Mouse (Mus musculus): ENCODE measurements around the gene Abca8b. TPM values are rescaled to one million over a fixed set of nuclear protein-coding genes. Genes with fewer than 3 reads are reported as not detected.

Abca8b gene
- 2.1 TPM for polyA plus RNA-seq (2015; fragmentation: Illumina TruSeq; extraction: RNeasy Lipid Tissue Mini Kit (QIAGEN cat#74804); ENCODE audit: insufficient read depth, low read depth, low replicate concordance)

GRCm38 (mm10) chr11:109995624-109996023 is at the start of gene Abca8b:
Gene Abca8b (minus strand): TSS chr11:109995845.

Other genes with a start within 250 kb of the Abca8b start
- not detected for gene 1700012B07Rik, start 167.8 kb downstream of the Abca8b start, polyA plus RNA-seq (2015; fragmentation: Illumina TruSeq; extraction: RNeasy Lipid Tissue Mini Kit (QIAGEN cat#74804); ENCODE audit: insufficient read depth, low read depth, low replicate concordance)
- 26.4 TPM for gene Abca8a, start 100.1 kb upstream of the Abca8b start, polyA plus RNA-seq (2015; fragmentation: Illumina TruSeq; extraction: RNeasy Lipid Tissue Mini Kit (QIAGEN cat#74804); ENCODE audit: insufficient read depth, low read depth, low replicate concordance)
- gene Abca9, start 172.4 kb upstream of the Abca8b start, polyA plus RNA-seq (2015; fragmentation: Illumina TruSeq; extraction: RNeasy Lipid Tissue Mini Kit (QIAGEN cat#74804); ENCODE audit: insufficient read depth, low read depth, low replicate concordance): 3.3 TPM

Data from pancreas, adult 10 weeks (tissue).